Mouse (Mus musculus) layer of hippocampus, postnatal 10 days (tissue): ENCODE results near the gene Katnbl1. TPM values are rescaled to one million over a fixed set of nuclear protein-coding genes. Genes with fewer than 3 reads are reported as not detected.

ENCODE experiments used
- DNase-seq, 2 experiments: peaks; one replicate each; pipeline ENCODE4 v3.0.0; 2021; ENCODE audit warnings: low spot score in 2 of 2
- total RNA-seq, 2 experiments: library from RNA; stranded (reverse); gene quantifications; 2 replicates each; pipeline ENCODE4 v1.2.3; 2021

Gene Katnbl1
- total RNA-seq, 2 experiments from 2014 or later, result 14.9 to 15.2 TPM

- no peak for DNase-seq
Observed at GRCm38 (mm10) chr2:112460557-112460956, 81.5 kb downstream of the Katnbl1 start.

Other genes with a start within 250 kb of the Katnbl1 start
- gene Olfr1316, start 244.2 kb upstream of the Katnbl1 start, total RNA-seq, result not detected
- gene Olfr1317, start 238.9 kb upstream of the Katnbl1 start, total RNA-seq, result not detected
- not detected for gene Olfr1318, start 225.0 kb upstream of the Katnbl1 start, total RNA-seq
- 10 to 100 TPM; 59.7 to 62.4 TPM for gene Lpcat4, start 139.7 kb upstream of the Katnbl1 start, total RNA-seq
- not detected for gene Nutm1, start 119.9 kb upstream of the Katnbl1 start, total RNA-seq
- gene Nop10, start 117.3 kb upstream of the Katnbl1 start, total RNA-seq, result 10 to 100 TPM; 61.9 to 80.6 TPM
- gene Slc12a6, start 113.4 kb upstream of the Katnbl1 start, total RNA-seq, result 10 to 100 TPM; 81.2 to 83.7 TPM
- 1 to 10 TPM; 1.0 to 1.3 TPM for gene Gm21985, start 112.9 kb upstream of the Katnbl1 start, total RNA-seq
- 100 to 1,000 TPM; 146 to 165 TPM for gene Emc4, start 11.2 kb upstream of the Katnbl1 start, total RNA-seq
- 10 to 100 TPM; 32.8 to 33.3 TPM for gene Emc7, start 75.8 kb downstream of the Katnbl1 start, total RNA-seq
- gene Chrm5, start 101.6 kb downstream of the Katnbl1 start, total RNA-seq, result 10 to 100 TPM; 15.3 to 15.8 TPM
- gene Aven, start 113.8 kb downstream of the Katnbl1 start, total RNA-seq, result 10 to 100 TPM in 1 of 2 experiments, 1 to 10 TPM in 1; 8.9 to 10.1 TPM